Mouse (Mus musculus) brain, embryonic 14.5 days (tissue): ENCODE results near the gene Aqp7.

ENCODE experiments used
- CTCF ChIP-seq: fragments of 200-500 bp; IDR thresholded peaks from 2 replicates; pipeline ENCODE4 v1.5.1; 2012; ENCODE audit warnings: inconsistent platforms, mild to moderate bottlenecking, moderate library complexity, borderline replicate concordance; ENCODE audit not compliant: insufficient read depth, insufficient read length; ENCODE audit errors: extremely low read depth
- POLR2A ChIP-seq: fragments of 200-500 bp; IDR thresholded peaks from 2 replicates; pipeline ENCODE4 v1.6.1; 2012; ENCODE audit warnings: mild to moderate bottlenecking, inconsistent platforms, borderline replicate concordance; ENCODE audit not compliant: poor library complexity, insufficient read depth, insufficient read length, severe bottlenecking; ENCODE audit errors: extremely low read depth

- TF ChIP-seq POLR2A (no peak), CTCF (no peak)
Measured at GRCm38 (mm10) chr4:40983686-40984085, 64.3 kb downstream of the Aqp7 start.
